Mouse (Mus musculus) CH12.LX (cell line): ENCODE results near the gene Slc2a13.

Experiments
- CTCF ChIP-seq, 2 experiments: IDR thresholded peaks in 1 of 2; conservative IDR thresholded peaks in 1 of 2; 2 replicates each; pipeline ENCODE4 v1.5.1; 2011 to 2012; ENCODE audit warnings: low read depth in 2 of 2, low read length in 2 of 2, improper control_type of control experiment in 1 of 2, inconsistent platforms in 1 of 2, mild to moderate bottlenecking in 1 of 2, moderate library complexity in 1 of 2
- EP300 ChIP-seq: IDR thresholded peaks from 2 replicates; pipeline ENCODE4 v1.6.1; 2011; ENCODE audit warnings: low read length, improper control_type of control experiment
- POLR2A ChIP-seq: IDR thresholded peaks from 2 replicates; pipeline ENCODE4 v1.6.1; 2011; ENCODE audit warnings: low read depth, mild to moderate bottlenecking, improper control_type of control experiment, low read length
- TCF12 ChIP-seq: IDR thresholded peaks from 2 replicates; pipeline ENCODE4 v1.6.1; 2014; ENCODE audit warnings: low read depth, mild to moderate bottlenecking, inconsistent platforms, low read length, improper control_type of control experiment
- ZKSCAN1 ChIP-seq: IDR thresholded peaks from 2 replicates; pipeline ENCODE4 v1.6.1; 2012; ENCODE audit warnings: low read depth, inconsistent platforms, low read length, improper control_type of control experiment, borderline replicate concordance

DNA sequence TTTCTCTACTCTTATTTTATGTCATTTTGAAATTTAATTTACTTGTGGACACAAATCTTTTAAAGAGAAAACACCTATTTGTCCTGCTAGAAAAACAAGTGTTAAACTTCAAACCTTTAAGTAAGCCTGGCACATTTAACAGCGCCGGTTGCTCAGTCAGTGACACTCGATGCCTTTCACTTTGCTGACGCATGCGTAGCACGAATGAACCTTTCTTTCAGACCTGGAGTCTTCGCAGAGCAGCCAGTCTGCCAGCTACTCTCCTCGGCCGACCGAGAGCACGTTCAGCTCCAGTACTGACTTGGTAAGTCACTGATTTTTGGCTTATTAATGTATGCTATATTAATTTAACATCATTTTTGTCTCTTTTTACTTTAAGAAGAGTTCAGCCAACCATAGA is 315.9 kb downstream of the Slc2a13 start:
- TF ChIP-seq POLR2A (no peak), TCF12 (no peak), EP300 (no peak), CTCF (conservative IDR thresholded peaks at IDR 0.05 in 1 of 2, IDR thresholded peaks at IDR 0.05 in 1 of 2; ENCODE audit: low read depth in 2 of 2, low read length in 2 of 2) (no peak), ZKSCAN1 (no peak)
